Mouse (Mus musculus) monocyte, adult 2 months (primary cell): ENCODE measurements around the gene Prokr2.

Source experiments
- DNase-seq, 2 experiments: peaks; one replicate each; pipeline ENCODE4 v3.0.0; 2022; ENCODE audit warnings: low spot score in 2 of 2, low read depth in 1 of 2

Prokr2 gene

DNA sequence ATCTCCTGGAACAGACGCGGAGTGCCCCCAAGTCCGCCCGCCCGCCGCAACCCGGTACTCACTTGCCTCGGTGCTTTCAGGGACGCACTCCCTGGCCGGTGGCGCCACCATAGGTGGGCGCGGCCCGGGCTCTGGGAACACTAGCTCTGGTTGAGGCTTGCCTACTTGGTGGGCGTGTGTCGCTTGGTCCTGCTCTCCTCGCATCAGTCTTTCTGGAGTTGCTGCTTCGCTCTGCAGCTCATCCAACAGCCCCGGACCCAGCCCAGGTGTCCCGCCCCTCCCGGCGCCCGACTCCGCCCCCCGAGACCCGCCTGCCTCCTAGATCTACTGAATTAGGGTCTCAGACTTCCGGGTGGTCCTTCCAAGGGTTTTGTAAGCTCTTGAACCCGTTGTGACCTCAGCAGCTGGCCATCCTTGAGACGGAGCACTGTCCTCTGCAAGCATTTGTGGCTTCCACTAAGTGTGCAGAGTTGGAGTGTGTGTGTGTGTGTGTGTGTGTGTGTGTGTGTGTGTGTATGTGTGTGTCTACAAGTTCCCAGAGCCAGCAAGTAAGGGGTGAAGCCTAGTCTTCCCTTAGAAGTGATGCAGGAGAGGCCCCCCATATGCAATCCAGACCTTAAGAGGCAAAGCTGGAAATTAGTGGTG, at the start of gene Prokr2:
TSS of gene Prokr2 (minus strand) at position 254 of the 645 bp plus-strand sequence.
- DNase-seq, result no peak

DNA sequence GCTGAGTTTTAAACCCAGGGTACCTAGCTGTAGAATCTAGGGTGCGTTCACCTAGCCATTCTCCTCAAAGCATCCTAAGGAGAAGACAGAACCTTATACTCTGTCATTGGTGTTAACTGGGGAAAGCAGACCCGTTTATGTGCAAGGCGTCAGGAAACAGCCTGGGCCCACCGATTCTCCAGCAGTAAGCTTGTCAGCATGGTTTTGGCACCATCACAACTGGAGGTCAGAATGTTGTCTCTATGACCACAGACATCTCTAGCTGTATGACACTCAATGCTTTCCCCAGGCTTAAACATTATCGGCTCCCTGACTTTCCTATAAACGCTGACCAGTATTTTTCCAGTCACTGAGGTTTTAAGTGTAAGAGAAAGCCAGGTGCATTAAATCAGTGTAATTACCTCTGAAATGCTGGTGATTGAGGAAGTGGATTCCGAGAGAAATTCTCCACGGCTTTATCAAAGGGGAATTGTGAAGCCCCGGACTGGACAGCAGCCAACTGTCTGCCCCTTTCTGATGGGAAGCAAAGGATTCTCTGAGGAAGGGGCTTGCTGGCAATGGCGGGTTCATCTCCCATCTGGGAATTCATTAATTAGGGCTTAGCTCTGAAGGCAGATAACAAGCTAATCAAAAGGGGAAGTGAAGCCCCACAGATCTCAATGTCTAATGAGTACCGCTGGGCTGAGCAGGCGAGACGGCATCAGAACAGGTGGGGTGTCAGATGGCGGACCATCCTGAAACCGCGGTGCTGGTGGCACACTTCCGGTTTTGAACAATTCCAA, 42.1 kb upstream of the Prokr2 start:
- no peak for DNase-seq

DNA sequence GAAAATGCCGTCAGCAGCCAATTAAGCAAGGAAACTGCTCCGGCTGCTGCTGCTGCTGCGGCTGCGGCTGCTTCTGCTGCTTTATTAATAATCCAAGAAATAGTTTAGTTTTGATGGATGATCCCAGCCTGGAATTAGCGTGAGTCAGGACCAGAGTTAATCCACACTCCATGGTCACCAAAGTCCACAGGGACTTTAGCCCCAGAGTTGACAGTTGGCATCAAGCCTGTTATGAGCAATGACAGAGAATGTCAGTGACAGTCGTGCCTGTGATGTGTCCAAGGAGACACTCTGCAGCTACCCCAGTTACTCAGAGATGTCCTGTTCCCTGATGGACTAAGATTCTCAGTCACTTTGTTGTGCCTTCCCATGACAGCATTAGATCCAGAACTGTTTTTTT, 40.3 kb upstream of the Prokr2 start:
- DNase-seq, result no peak

DNA sequence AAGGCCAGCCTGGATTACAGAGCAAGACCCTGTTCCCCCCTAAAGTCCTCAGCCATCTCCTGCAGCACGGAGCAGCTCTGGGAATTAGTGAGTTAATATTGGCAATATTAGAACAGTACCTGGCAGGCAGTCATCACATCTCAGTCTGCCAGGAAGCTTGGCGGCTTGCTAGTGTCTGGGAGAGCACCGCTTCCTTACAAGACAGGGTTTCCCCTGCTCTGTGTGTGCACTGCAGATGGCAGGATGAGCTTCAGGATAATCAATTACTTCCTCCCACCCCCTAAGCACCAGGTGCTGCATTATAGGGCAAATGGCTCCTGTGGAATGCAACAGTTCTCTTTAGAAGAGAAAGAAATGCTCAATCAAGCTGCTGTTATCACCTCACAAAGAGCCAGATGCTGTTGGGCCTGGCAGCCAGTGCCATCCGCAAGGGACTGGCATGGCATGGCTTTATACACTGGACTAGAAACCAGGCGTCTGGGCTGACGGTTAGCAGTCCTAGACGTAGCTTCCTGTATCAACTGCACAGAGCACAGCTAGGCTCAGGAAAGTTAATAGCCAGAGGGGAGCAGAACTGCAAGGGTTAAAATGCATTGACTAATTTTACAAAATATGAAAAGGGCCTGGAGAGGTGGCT, 38.3 kb upstream of the Prokr2 start:
- DNase-seq, result no peak

DNA sequence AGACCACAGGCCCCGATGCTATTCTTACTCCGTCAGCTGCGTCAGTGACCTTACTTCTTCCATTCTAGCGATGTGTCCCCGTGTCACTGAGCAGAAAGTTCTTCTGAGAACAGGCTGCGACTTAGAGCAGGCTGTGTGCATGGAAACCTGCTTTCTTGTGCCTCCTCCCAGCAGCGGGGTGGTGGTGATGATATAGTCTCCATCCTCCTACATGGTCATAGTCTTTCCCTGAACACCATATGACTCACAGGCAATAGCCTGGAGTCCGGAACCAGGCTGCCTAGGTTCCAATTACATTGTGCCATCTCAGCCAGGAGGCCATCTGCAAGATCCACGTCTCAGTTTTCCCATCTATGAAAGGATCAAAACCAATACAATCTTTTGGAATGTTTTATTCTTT, 37.6 kb upstream of the Prokr2 start:
- DNase-seq, result no peak

DNA sequence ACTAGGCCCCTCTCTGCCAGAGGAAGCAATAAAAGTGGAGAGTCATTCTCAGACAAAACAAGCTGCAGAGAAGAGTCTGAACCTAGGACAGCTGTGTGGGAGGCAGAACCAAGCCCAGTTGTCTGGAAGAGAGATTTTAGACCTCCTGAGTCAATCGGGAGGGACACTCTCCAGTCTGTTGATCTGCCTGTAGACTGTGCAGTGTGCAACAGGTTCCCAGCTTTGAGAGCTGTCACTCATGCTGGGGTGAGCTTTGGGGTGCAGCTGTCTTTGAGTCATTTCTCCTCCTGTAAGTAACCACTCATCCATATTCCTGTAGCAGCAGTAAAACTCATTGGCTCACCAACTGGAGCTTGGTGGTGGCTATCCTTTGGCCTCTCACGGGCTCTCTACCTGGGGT, 33.2 kb upstream of the Prokr2 start:
- no peak for DNase-seq

DNA sequence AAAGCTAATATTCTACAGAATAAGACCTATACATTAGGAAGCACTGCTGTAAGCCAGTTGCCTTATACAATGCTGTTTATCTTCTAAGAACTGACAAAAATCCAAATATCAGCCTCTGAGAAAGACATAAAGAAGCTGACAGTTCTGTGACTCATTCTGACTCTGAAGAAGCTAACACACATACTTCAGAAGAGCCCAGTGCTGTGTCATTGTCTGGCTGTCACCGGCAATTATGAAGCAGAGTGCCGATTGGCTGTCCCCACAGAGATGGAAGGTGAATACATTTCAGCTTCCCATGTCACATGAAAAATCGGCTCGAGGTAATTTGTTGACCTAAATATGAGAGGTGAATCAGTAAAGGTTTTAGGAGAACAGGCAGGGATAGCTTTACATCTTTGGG, 24.9 kb upstream of the Prokr2 start:
- DNase-seq, result no peak

DNA sequence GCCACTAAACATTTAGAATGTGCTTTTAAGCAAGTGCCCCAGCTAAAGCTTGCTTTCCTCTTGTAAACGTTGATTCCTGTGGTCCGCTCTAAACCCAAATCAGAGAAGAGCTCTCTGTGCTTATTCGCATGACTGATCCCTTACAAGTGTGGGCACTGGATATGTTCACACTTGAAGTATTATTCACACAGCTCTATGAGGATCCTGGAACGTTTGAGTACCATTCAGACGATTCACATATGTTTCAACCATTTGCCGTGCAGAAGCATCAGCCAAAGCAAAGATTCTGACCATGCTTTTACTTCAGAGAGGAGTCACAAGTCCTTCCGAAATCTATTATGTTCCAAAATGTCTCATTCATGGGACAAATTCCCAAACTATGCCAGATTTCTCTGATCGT, 12.9 kb upstream of the Prokr2 start:
- DNase-seq, result no peak

DNA sequence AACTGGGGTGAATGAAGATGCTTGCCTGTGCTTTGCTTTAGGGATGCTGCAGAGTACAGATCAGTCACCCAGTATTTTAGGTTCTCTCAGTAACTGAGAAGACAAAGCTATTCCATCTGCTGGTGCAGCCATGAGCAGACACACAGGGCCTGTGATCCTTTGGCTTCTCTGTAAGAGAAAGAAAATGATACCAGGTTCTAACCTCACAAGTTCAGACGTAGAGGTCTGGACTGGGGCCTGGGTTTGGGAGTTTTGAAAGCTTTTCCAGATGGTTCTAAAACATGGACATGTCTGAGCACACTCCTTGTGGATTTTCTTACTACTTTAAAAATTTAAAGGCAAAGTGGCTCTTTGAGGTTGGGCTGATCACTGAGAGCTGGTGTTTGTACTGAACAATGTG, 10.5 kb upstream of the Prokr2 start:
- no peak for DNase-seq

DNA sequence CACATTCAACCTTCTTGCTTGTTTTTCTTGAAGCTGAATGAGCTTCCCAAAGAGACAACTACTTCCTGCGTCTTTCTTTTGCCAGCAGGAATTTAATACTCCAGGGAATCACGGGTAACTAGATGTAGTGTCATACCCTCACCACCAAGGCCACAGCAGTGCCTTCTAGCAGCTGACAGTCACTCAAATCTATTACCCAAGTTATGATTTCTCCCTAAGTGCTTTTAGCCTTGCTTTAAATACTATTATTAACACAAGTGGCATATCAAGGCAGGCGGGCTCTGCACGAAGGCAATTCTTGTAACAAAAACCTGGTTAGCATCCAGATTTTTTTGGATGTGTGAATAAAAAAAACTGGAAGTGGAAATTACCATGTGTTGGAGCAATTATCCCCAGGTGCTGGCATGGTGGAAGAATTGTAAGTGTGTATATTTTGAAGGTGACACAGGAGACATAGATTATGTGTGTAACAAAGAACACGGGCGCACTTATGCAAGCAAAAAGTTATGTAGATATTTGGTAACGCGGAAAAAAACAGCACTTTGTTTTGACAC, 5.4 kb upstream of the Prokr2 start:
- DNase-seq, result no peak

DNA sequence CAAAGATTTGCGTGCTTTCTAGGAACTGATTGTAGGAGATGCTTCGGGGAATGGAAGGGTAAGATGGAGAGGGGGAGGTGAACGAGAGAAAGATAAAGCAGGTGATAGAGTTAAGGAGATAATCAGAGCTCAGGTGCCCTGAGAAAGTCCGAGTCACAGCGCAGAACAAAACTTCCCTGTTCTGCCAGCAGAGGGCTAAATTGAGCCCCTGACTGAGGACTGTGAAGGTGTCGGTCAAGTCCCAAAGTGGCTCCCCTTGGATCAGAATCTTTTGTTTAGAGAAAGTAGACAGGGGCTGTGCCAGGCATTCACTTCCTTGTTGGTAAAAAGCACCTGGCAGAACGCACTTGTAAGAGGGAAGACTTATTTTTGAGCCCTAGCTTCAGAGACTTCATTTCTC, 4.3 kb upstream of the Prokr2 start:
- DNase-seq, result no peak

DNA sequence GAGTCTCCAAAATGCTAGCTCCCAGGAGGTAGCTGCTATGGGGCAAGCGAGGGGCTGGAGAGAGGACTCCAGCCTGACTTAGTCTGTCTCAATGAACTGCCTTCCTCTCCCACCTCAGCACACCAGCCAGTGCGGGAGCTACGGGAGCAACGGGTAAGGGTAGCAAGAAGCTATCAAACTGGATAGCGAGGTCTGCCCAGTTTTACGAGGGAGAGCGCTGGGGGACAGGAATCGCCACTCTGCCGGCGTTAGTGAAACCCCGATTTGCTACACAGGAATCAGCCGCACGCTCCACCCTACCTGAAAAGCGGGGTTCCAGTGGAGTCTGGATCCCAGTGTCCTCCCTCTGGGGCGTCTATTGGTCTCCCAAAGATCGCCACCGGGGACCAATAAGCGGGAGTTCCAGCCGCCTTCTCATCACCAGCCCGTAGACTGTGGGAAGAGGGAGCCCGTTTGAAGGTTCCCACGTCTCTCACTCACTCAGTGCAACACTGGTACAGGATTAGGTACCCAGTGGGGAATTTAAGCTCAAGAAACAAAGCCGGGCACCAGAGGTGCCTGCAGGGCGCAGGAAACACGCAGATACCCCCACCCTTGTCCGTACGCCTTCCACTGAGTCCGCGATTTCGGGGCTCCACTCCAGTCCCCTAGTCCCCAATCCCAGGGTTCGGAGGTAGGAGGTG, 595 bp downstream of the Prokr2 start:
- DNase-seq, result no peak

DNA sequence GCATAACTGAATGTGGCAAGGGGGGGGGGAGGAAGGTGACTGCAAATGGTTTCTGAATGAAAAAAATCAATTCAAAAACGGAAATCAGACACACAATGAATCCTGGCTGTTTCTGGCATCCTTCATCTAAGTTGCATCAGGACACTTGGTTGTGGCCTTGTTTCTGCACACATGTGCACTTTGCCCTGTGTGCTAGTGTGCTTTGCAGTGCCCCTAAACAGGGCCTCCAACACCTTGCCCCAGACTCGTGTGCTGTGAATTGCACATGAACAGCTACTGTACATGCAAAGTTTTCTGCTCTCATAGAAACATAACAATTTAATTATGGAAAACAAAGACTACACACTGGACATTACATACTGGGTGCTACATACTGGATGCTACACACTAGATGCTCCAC, 2.9 kb downstream of the Prokr2 start:
- no peak for DNase-seq

DNA sequence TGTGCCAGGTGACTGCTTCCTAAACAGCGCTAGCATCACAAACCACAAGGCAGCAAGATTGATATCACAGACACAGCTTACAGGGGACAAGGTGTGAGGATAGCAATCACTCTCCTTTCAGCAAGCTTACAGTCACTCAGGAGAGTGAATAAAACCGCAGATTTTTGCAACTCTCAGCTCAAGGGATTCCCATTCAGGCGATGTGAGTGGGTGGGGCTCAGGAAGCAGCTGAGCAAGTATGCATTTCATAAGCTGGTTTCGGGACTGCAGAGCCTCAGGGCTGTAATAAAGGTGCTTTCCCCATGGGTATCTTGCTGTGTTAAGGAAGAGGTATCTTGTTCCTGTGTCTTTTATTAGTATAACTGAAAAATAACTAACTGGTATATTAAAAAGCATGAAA, 5.6 kb downstream of the Prokr2 start:
- DNase-seq, result no peak

DNA sequence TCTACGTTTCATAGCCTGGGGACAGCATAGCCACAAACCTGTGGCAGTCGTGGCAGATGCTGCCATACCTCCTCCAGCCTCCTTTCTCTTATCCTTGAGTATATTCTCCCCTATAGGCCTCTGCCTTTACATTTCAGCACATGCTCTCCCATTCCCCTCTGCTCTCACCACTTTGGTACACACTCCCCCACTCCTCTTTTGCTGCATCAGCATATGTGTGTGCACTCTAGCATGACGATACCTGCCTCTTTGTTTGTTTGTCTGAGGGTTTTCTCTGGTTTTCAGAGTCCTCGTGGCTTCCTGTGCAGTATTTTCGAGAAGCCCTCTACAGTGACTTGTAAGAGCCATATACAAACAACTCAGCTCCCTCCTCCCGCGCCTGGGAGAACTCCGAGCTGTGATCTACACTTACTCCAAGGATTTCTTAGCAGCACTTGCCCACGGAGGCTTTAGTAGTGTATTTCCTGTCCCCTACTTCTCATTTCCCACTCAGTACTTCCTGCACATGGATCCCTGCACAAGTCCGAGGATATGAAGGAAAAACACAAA, 6.6 kb downstream of the Prokr2 start:
- no peak for DNase-seq

DNA sequence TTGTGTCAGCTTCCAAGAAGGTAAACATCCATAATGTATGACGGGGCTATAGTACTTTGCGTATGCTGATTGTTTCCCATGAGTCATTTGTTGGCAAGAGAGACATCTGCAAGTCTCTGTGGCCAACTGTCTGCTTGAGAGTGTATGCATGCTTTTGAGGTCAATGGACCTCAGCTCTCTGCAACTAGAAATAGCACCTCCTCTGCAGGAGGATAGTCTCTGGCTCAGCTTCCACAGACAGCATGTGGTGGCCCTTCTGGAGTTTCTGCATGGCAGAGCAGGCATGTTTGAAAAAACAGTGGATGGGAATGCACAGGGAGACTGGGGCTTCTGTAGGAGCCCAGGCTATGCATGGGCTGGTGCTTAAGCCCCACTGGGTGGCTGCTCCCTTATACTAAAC, 7.8 kb downstream of the Prokr2 start:
- no peak for DNase-seq

DNA sequence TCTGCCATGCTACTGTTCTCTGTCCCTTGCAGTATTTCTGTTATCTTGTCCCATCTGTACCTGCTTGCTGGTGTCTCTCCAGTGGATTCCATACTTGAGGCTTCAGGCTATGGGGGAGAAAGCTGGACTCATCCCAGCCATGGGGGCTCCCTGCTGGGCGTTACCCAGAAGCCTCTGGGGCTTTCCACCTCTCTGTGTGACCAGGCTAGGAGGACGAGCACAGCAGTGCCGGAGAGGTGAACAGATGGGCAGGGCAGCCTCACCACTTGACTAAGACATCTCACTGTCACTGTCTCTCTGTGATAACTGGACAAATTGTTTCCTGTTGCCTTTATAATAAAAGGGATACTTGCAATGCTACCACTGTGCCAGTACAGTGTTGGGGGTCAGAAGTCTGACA, 9.5 kb downstream of the Prokr2 start:
- DNase-seq, result no peak

DNA sequence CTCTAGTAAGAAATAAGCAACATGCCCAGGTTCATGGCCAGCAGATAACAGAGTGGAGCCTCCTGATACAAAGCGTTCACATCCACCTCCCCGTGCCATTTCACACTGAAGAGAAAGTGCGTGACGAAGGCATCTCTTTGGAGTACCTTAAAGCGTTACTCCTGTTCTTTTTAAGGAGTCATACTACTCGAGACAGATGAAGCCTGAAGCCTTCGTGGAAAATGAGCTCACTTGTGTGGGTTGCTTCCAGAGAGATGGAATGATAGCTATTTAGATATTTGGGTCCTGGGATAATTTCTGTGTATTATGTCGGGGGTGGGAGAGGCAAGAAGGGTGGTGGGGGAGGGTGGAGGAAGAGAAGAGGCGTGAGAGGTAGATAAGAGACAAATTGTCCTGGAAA, 10.1 kb downstream of the Prokr2 start:
- DNase-seq, result no peak

DNA sequence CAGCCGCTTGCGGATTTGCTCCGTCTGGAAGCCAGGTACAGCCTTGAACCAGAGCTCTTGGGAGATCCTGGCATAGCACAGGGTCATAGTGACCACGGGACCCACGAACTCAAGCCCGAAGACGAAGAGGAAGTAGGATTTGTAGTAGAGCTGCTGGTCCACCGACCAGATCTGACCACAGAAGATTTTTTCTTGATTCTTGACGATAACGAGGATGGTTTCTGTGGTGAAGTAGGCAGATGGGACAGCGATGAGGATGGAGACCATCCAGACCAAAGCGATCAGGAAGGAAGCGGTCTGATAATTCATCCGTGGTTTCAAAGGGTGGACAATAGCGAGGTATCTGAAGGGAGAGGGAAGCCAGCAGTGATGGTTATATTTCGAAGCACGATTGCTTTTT, 11.5 kb downstream of the Prokr2 start:
- DNase-seq, result no peak

DNA sequence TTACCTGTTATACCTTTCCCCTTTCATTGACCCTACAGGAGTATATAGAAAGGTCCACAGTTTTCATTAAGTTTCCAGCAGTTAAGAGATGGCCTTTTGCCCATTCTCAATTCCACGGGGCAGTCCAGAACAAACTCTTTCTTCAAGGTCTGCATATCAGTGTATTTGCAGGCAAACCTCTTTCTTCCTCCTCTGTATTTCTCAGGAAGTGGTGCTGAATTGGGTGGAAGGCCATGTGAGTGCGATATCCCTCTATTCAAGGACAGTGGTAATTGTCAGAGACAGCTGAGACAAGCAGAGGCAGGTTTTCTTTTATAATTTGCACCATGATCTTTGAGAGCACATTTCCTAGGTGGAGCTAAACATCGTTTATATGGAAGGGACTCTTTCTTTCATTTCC, 16.8 kb downstream of the Prokr2 start:
- no peak for DNase-seq

DNA sequence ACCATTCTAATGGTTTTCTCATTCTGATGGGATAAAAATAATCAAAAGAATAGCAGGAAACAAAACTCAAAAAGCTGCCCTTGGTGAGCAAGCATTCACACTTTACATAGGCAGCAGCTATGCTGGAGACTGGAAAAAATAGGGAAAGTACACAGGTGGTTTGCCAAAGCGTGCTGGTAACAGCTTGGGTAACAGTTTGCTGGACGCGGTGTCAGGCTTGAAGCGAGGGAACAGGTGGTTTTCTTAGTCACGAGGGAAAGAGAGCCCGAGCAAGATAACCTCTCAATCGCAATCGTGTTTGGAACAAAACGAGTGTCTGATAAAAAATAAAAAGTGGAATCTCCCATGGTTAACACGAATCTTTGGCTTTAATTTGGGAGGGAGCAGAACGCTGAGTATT, 41.4 kb downstream of the Prokr2 start:
- DNase-seq, result no peak
